Mouse (Mus musculus): ENCODE results near the gene Stx18.

- no peak for TF ChIP-seq CTCF (conservative IDR thresholded peaks at IDR 0.05 in 1 of 2, IDR thresholded peaks at IDR 0.05 in 1 of 2; ENCODE audit: low read depth in 2 of 2, low read length in 2 of 2)
- TF ChIP-seq POLR2A (IDR thresholded peaks at IDR 0.05; ENCODE audit: low read depth, low read length), result no peak
- no peak for TF ChIP-seq USF1 (IDR thresholded peaks at IDR 0.05; ENCODE audit: low read depth, low read length)
- no peak for TF ChIP-seq E2F4 (IDR thresholded peaks at IDR 0.05; ENCODE audit: insufficient replicate concordance, low read depth, low read length)
- no peak for TF ChIP-seq BHLHE40 (IDR thresholded peaks at IDR 0.05; ENCODE audit: low read depth, low read length)
- TF ChIP-seq POLR2AphosphoS2 (IDR thresholded peaks at IDR 0.05; ENCODE audit: low read depth, low read length), result no peak
- no peak for TF ChIP-seq JUND (conservative IDR thresholded peaks at IDR 0.05; ENCODE audit: low read depth, low read length)
- TF ChIP-seq ZMIZ1 (IDR thresholded peaks at IDR 0.05; ENCODE audit: low read depth, low read length), result no peak
- no peak for TF ChIP-seq ZNF384 (IDR thresholded peaks at IDR 0.05; ENCODE audit: low read depth, low read length)
- no peak for TF ChIP-seq TCF12 (IDR thresholded peaks at IDR 0.05; ENCODE audit: low read depth, low read length)
These were observed 121.3 kb downstream of the Stx18 start, which contains the start of gene Nsg1 for GRCm38 (mm10) chr5:38159634-38160413.

Data from CH12.LX (cell line).